Mouse (Mus musculus) frontal cortex, postnatal 36 days (tissue): ENCODE measurements around the gene Kcna6.

Source experiments
- DNase-seq, 2 experiments: peaks; one replicate each; pipeline ENCODE4 v3.0.0; 2022; ENCODE audit warnings: low spot score in 2 of 2

The Kcna6 gene

GRCm38 (mm10) chr6:126736996-126737395, 3.5 kb downstream of the Kcna6 start:
- DNase-seq = no peak

DNA sequence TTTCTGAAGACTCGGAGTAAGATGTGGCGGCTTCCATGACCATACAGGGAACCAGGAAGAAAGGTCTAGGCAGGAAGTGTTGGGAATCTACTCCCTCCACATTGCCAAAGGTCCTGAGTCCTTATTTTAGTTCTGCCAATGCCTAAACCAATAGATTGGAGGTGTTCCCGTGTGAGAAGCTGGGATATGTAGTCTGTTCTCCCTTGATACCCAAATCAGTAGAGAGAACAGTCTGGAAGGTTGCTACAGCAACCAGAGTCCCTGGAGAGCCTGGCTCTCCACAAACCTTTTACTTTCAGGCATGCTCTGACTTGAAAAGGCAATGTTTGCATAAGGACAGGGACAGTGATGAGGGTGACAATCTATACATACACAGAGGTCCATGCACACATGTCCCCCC, 4.7 kb downstream of the Kcna6 start:
- DNase-seq = no peak

DNA sequence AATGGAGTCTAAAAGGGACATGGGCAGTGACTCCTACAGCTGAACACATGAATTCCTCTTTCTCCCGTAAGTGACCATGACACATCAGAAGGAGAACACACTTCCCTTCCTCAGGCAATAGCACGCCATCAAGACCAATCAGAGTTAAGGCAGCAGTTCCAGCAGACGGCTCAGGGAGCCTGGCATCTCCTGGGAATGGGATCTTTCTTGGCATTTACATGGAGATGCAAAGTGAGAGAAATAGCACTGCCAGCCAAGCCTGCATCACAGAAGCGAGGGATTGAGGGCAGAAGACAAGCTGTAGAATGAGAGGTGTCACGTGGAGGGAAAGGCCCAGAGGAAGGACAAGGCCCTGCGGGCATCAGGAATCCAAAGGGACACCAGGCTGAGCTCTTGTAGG, 7.8 kb downstream of the Kcna6 start:
- no peak for DNase-seq

- DNase-seq = no peak
Measured at GRCm38 (mm10) chr6:126728803-126729202, 11.7 kb downstream of the Kcna6 start.

- no peak for DNase-seq
Measured at GRCm38 (mm10) chr6:126718423-126719087, 21.9 kb downstream of the Kcna6 start.

GRCm38 (mm10) chr6:126712531-126712930, 27.9 kb downstream of the Kcna6 start:
- peak in 1 of 2 experiments; percentile 51 for DNase-seq

DNA sequence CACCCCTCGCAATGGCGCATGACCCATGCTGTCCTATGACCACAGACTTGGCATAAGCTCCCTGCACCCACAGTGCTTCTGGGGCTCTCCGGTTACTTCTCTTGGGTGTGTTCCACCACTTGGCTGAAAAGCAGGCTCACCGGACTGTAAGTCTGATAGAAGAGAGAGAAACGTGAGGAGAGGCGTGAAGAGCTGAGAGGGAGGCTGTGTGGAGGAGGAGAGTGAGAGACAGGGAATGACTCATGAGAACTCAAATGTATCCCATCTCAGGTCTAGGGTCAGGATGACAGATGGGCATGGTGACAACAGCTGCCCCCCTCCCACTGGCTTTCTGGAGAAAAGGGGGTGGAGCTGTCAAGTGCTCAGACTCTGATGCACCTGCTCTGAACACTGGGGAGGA, 34.5 kb downstream of the Kcna6 start:
- peak; percentile 78 to 81 for DNase-seq

DNA sequence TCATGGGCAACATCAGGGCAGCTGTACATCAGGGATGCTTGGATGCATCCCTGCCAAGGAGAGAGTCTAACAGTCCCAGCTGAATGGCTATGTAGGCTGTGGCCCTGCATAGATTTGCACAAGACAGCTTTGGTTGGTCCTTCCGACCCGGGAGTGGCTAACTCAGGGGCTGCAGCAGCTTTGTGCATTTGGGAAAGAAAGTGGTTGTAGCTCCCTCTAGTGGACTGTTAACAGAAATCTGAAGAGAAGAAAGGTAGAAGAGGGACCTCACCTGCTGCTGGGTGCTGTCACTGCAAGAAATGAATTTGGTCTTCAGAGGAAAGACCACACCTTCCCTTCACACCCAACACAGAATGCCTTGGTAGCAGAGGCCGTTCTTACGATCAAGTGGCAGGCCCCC, 36.0 kb downstream of the Kcna6 start:
- peak in 1 of 2 experiments; percentile 45 for DNase-seq

GRCm38 (mm10) chr6:126702116-126702515, 38.4 kb downstream of the Kcna6 start:
- peak; percentile 95 for DNase-seq

- DNase-seq = no peak
Measured at GRCm38 (mm10) chr6:126701196-126701595, 39.3 kb downstream of the Kcna6 start.

DNA sequence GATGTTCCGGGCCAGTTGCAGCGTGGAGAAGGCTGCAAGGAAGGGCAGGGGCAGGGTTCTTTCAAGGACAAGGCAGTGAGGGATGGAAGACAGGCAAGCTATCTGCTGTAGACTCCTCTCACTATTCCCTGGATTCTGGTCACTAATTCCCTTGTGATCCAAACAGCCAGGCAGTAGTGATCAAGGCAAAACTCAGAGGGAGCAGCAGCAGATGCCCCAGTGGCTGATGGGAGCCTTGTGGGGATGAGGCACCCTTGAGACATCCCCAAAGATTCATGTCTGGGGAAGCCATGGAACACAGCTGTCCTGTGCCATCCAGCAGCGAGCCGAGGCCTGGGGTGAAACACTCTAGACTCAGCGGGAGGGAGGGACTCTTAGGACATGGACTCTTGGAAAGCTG, 40.5 kb downstream of the Kcna6 start:
- no peak for DNase-seq

DNA sequence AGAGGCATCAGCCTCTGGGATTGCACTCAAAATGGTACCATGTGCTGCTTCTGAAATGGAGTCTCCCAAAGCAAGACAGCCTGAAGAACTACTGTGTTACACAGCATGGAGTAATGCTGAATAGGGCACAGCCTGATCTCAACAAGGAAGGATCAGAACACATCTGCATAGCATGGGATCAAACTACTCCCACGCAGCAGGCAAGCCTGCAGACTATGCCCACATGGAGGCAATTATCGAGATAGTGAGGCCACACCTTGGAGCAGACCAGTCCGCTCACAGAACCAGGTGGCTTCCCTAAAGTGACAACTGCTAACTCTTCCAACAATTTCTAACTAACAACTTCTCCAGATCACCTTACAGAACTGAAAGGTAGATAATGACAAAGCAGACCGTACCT, 53.4 kb downstream of the Kcna6 start:
- DNase-seq = no peak

DNA sequence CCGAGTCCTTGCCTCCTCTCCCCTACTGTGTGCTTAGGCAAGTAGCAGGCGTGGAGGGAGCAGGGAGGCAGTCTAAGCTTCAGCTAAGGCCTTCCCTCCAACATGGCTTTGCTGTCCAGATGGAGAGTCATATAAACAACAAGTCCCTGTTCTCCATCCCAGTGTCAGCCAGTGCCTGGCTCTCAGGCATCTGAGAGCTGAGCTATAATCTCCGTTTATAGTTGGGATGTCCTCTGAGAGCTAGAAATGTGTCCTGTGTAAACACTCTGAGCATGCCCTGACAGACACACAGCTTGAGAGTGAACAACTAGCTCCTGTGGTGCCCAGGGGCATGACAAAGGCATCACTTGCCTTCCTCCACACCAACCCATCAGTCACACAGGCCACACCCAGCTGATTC, 55.3 kb downstream of the Kcna6 start:
- DNase-seq = no peak

DNA sequence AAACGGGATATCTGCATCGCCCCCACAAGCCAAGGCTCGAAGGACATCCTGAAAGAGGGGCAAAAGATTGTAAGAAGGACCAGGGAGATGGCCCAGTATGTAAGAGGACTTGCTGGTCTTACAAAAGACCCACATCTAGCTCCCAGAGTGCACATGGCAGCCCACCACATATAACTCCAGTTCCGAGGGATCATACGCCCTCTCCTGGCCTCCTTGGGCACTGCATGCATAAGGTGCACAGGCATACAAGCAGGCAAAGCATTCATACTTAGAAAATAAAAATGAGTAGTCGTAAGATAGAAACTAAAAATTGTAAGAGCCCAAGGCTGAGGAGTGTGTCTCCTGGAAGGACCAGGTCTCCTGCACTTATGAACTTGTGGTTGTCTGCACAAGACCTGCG, 61.5 kb downstream of the Kcna6 start:
- DNase-seq = no peak

DNA sequence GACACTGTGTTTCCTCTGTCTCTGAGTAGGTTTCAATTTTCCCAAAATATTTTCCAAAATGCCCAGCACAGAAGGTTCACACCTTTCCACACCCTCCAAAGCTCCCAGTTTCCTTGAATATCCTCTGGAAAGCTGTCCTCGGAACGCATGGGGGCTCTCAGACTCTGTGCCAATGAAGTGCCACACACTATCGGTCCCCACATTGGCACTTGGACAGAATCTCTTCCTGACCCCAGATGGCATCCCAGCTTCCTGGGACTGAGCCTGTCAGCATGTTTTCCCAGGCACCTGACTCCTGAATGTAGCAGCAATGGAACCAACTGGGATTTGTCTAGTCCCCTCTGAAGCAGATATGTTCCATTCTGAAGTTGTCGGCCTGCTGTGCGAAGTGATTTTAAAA, 73.5 kb downstream of the Kcna6 start:
- DNase-seq = no peak

DNA sequence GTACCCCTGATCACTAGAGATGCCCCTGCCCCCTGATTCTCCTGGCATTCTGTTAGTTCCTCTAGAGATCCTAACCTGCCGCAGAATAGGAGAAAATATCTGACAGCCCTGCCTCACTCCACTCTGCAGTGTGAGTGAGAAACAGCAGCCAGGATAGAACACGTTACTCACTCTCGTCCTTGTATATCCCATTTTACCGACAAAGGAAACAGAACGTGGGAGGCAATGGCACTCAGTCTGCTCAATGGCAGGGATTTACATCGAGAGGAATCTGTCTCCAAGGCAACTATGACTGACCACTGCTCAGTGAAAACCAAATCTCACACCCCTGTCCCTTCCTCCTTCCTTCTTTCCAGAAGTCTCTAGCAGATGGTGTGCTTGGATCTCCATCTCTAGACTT, 74.4 kb downstream of the Kcna6 start:
- no peak for DNase-seq

GRCm38 (mm10) chr6:126664569-126664968, 75.9 kb downstream of the Kcna6 start:
- DNase-seq = no peak
